Mouse (Mus musculus) natural killer cell, adult 2 months (primary cell): ENCODE data around the gene Nktr.

ENCODE experiments used
- DNase-seq, 2 experiments: peaks; one replicate each; pipeline ENCODE4 v3.0.0; 2022; ENCODE audit warnings: low spot score in 2 of 2

The Nktr gene

DNA sequence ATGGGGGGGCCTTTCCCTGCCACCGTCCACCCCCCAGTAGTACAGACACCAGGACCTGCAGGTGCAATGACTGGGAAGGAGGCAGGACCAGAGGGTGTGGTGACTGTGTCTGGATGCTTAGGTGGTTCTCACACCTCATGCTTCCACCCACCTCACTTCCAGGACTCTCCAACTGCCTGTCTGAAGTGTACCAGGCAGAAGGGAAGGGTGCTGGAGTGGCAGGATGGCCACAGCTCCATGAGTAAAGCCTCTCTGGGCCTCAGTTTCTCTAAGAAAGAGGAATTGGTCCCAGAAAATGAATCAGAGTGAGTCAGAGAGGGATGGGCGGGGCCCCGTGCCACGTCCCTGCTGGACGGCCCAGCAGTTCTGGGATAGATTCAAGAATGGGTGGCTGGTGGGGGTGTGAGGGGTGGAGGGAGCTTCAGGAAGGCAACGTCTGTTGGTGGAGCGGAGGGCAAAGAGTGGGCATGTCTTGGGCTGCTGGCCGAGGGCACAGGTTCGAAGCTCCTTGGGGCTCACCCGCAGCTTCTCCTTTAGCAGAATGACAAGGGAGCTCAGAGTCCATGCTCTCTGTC, 42.2 kb downstream of the Nktr start:
- DNase-seq: no peak

DNA sequence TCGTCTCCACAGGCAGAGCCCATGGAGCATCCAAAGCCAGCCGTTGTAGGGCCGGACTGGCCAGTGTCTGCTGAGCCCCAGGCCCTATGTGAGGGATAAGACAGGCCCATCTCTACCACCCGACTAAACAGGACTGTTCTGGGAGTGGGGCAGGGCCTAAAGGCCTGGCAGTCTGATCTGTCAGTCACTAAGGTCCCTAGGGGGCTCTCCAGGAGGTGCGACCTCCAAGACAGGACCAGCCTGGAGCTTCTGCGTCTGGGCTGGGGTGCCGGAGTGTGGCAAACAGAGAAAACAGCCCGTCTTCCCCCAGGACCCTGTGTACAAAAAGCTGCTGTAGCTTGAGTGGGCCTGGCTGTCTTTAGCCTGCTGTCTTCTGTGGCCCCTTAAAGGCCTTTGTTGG, 42.8 kb downstream of the Nktr start:
- DNase-seq: no peak

DNA sequence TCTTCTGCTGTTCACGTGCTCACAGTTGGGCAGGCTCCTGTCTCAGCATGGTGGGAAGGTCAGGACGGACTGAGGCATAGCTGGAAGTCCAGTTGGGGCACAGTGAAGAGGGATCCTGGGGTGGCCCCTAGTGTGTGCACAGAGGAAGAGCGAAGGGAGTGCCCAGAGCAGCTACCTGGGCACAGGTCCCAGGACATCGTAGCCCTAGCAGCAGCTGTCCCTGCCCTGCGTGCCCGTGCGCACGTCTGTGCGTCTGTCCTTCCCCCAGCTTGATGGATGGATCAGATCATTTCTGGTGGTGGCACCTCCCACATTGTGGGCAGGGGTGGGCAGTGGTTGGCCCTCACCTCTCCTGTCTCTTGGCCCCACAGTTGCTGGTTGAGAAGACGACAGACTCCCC, 43.3 kb downstream of the Nktr start:
- no peak for DNase-seq

DNA sequence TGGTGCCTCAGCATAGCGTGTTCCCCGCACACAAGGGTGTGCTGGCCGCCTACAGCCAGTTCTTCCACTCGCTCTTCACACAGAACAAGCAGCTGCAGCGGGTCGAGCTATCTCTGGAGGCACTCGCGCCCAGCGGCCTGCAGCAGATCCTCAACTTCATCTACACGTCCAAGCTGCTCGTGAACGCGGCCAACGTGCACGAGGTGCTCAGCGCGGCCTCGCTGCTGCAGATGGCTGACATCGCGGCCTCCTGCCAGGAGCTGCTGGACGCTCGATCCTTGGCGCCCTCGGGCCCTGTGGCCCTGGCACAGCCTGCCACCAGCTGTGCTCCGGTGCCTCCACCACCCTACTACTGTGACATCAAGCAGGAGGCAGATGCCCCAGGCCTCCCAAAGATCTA, 43.8 kb downstream of the Nktr start:
- DNase-seq: no peak

DNA sequence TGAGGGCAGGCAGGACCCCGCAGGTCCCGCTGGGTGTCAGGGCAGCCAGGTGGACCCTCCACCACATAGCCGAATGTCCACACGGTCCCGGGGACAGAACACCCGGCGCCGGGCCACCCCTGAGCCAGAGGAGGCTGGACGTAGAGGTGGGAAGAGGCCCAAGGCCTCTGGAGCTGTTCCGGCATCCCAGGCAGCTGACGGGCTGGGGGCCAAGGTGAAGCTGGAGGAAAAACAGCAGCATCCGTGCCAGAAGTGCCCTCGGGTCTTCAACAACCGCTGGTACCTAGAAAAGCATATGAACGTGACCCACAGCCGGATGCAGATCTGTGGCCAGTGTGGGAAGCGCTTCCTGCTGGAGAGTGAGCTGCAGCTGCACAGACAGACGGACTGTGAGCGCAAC, 44.7 kb downstream of the Nktr start:
- DNase-seq: no peak

DNA sequence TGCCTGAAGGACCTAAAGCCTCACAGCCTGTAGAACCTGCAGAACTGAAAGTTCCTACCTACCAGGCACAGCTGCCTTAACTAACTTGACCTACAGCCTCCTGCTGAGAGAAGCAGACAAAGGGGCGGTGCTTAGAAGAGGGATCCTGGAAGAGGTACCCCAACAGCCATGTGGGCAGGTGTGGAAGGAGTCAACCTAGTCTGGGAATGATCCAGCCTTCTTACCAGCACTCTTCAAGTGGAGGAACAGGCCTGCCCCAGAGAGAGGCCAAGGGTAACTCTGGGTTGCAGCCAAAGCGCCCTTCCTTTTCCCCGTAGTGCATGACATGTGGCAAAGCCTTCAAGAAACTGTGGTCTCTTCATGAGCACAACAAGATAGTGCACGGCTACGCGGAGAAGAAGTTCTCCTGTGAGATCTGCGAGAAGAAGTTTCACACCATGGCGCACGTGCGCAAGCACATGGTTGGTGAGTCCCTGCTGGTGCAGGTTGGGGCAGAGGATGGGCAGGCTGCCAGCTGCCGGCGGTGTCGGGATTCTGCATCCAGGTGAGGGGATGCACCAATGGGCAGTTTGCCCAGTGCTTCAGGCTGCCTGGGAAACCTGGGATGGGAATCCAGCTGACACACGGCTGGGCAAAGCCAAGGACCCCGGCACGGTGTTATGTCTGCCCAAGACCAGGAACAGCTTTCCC, 46.3 kb downstream of the Nktr start:
- no peak for DNase-seq

DNA sequence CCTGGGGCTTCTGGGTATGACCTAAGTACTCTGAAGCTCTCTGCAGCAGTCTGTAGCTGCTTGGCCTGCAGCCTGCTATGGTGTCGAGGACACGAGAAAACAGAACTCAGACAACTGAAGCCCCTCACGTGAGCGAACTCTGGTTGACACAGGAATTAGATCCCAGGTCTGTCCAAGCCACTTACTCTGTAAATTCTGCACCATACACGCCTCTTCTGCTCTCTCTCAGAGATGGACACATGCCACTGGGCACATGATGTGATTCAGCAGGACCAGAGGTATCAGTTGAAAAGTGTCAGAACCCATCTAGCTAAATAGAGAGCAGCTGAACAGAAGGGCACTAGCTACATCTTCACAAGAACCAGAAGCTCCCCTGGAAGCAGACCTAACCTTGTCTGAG, 53.4 kb downstream of the Nktr start:
- no peak for DNase-seq

DNA sequence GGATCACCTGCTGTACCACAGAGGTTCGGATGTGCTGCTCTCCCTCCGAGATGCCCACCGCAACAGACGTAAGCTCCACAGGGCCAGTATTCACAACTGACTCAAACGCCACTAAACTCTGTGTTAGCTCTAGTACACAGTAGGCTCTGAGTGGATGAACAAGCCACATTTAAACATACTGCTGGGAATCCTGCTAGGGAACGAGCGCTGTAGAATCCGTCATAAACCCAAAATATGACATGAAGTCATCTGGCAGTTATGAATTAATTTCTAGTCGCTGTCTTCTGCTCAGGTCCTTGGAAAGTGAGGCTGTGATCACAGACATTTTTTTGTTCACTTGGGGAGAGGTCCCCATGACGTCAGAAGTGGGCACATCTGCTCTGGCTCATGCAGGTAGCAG, 57.0 kb downstream of the Nktr start:
- DNase-seq: no peak

DNA sequence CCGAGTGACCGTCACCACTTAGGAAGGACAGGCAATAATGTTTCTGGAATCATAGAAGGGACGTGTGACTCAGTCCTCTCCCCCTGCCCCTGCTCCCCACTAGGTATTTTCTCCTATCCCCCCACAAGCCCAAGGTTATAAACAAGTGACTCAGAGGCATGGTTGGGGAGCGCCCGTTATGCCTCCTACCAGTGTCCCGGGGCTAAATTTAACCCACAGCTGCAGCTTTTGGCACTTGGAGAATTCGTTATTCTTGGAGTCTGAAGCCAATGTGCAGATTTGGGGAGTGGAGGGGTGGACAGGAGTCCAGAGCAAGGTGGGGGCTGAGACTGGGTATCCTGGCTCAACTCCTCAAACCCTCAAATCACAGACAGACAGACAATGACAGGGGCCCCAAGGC, 57.5 kb downstream of the Nktr start:
- no peak for DNase-seq

DNA sequence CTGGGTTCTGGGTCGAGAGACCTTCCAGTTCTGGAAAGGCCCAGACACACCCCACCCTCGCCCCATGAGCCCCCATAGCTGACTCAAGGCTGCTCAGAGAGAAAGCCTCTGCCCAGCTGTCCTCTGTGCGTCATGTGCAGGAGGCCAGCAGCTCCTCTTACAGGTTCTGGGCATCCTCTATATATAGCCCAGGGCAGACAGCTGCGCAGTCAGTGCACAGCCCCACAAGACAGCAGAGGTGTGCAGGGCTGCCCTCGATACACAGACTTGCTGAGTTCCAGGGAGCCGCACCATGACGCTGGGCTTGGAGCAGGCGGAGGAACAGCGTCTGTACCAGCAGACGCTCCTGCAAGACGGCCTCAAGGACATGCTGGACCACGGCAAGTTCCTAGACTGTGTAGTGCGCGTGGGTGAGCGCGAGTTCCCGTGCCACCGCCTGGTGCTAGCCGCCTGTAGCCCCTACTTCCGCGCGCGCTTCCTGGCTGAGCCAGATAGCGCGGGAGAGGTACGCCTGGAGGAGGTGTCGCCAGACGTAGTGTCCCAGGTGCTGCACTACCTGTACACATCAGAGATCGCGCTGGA, 58.6 kb downstream of the Nktr start, which contains the start of gene Klhl40:
TSS of gene Klhl40 (plus strand) at position 124 of the 582 bp plus-strand sequence.
- DNase-seq: no peak

DNA sequence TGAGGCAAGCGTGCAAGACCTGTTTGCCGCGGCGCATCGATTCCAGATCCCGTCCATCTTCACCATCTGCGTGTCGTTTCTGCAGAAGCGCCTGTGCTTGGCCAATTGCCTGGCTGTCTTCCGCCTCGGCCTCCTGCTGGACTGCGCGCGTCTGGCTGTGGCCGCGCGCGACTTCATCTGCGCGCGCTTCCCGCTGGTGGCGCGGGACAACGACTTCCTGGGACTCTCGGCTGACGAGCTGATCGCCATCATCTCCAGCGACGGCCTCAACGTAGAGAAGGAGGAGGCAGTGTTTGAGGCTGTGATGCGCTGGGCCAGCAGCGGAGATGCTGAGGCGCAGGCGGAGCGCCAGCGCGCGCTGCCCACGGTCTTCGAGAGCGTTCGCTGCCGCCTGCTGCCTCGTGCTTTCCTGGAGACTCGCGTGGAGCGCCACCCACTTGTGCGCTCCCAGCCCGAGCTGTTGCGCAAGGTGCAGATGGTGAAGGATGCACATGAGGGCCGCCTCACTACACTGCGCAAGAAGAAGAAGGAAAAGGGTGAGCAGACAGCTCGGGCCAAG, 59.2 kb downstream of the Nktr start:
- DNase-seq: no peak

DNA sequence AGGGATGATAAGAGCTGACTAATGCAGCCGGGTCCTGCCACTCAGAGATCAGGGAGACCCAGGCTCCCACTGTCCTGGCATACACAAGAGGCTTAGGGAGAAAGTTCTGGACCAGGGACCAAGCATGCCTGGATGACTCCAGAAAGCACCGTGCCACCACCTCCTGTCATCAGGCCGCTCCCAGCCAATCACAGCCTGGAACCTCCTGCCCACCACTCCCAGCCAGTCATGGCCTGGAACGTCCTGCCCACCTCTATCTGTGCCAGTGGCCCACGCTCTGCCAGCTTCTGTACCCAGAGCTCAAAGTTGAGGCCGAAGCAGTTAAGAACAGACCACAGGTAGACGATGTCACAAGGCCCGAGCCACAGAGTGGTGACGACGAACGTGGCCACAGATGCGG, 65.8 kb downstream of the Nktr start:
- no peak for DNase-seq

DNA sequence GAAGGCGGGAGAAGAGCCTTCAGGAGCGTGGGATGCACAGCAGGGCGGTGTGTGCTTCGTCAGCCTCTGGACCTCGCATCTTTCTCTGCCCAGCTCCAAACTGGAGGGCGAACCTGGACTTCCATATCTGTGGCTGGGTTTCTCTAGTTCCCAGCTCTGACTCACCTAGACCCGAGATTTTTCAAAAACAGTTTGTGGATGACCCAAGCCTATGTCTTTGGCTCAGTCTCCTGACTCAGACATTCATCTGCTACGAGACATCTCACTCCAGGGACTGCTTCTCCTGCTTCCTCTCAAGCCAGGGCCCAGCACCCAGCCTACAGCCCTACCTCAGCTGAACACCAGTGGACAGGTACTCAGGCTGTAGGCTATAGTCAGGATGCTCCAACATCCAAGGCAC, 66.3 kb downstream of the Nktr start:
- no peak for DNase-seq

DNA sequence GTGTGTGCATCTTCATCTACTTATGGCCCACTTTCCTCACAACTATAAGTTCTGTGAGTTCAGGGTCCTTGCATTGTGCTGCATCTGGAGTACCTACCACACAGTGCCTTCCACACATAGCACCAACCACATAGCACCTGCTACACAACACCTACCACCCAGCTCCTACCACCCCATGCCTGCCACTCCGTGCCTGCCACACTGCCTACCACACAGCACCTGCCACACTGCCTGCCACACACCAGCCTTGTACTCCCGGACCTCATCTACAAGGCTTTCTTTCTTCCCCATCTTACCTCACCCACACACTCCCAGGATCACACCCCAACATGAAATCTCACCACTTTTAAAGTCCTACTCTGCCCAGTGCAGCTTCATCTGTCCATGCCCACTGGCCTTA, 67.4 kb downstream of the Nktr start:
- no peak for DNase-seq

DNA sequence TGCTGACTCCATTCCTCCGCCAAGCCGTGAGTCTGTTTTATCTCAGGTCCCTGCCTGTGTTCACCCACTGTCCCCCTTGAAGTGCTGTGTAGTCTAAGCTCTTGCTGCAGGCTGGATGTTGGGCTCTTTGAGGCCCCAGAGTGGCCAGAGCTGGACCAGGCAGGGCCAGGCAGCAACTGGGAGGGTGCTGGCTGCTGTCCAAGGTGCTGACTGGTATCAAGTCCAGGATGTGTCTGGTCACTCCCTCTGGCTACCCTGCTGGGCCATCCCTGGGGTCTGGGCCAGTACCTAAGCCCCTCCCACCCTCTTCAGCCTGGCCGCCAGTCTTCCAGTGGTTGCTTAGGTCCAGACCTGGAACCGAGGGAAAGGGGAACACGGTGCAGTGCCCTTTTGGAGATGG, 72.2 kb downstream of the Nktr start:
- no peak for DNase-seq

DNA sequence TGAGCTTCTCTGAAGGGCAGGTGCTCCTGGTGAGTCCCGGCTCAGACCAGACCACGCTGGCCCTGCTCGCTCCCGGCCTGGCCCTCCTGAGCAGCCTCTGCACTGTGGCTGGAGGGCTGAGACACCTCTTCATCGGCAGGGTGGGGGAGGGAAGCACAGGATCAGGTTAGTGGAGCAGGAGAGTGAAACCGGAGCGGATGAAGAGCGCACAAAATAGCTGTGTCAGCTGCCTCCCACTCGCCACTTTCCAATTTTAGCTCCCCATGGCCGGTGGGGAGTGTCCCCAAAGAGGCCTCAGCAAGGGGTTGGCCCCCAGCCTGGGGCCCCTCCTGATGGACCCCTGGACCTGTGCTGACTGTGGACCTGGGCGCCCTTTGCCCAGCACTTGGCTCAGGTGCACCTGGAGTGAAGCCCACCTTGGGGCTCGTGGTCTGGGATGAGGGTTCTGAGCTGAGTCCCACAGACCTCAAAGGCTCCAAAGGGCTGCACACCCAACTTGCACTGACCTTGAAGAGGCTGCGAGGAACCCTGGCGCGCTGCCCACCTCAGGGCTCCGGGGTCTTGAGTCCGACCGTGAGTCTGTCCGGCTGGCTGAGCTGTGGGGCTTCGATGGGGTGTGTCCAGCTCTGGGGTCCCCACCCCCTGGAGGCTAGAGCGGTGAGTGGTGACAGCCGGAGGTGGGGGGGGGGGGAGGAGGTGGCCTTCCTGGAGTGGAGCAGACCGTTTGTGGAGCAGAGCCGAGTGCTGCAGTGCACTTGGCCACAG, 73.0 kb downstream of the Nktr start, which contains the start of gene Hhatl:
TSS of gene Hhatl (minus strand) at position 751 of the 765 bp plus-strand sequence.
- no peak for DNase-seq

DNA sequence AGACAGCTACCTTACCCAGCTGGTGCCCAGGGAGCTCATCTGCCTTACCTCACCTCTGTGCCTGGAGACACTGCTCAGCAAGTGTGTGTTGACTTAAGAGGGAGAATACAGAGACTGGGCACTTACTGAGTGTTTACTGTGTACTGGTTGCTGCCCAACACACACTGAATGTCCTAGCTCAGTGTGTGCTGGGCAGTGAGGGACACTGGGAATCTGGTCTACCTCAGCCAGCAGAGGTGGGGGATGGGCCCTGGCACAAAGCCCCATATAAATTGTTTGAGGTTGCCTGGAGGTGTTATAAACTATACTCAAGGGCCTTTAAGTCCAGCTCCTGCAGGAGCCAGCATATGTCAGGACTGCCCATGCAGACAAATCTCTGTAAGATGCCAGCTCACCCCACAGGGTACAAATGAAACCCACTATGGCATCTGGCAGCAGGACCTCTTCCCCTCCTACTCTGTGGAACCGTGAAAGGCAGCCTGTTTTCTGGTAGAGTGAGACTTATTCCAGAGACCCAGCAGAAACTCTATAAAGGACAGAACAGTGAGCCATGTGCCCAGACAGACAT, 76.1 kb downstream of the Nktr start:
- DNase-seq: no peak

DNA sequence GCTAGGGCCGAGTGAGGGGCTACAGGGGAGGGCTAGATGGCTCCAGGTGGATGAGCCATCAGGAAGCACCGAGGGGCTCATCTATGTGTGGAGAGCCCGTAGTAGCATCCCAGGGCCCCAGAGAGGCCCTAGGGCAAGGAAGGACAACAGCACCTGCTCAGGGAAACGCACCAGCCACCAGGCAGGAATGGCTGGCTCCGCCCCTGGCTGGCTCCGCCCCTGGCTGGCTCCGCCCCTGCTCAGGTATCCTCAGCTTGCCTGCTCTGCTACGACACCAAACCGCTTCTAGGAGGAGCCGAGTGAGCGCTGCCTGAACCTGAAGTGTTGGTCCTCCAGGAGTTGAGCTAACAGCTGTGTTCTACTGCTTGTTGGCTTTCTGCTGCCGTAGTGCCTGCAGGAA, 78.8 kb downstream of the Nktr start:
- no peak for DNase-seq

DNA sequence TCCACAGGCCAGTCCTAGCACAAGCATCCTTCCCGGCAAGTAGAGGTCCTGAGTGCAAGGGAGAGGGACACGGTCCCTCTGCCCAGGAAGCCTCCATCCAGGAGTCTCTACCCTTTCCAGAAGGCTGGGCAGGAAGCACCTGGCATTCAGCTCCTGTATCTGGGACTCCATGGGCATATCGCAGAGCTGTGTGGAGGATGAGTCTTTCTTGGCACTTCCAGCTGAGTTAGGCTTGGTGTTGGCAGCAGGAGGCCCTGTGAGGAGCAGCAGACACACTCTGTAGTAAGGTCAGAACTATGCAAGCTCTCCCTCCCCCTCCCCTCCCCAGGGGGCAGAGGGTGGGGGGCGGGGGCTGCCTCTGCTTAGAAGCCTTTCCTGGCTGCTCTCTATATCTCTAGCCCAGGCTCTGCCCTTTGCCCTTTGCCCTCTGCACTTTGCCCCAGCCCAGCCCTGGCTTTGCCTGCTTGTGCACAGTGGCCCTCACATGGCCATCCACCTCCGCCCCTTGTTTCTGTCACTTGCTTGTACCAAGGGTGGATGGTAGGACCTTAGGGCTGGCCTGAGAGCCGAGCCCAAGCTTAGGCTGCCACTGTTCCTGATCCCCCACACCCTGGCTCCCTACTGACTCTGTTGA, 80.0 kb downstream of the Nktr start:
- DNase-seq: no peak

DNA sequence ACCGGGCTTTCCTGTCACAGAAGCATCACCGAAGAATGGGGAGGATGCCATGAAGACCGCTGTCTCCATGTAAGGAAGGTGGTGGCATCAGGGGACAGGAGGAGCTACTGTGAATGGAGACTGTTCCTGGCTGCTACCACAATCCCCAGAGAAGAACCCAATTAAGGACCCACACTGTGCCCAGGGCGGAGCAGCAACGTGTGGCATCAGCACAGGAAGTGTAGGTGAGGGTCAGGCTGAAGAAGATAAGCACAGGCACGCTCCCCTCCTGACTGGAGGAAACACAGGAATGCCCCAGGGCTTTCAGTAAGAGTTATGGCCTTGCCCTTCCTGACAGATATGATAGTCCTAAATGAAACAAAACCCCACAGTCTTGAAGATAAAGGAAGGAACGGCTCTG, 83.8 kb downstream of the Nktr start:
- DNase-seq: no peak
